Mouse (Mus musculus) liver (tissue): ENCODE measurements at regions not wholly inside any gene's neighbourhood (a gene's known extent, or its start where the extent isn't known, plus 50 kb on each side); places are given as distances from the start of the nearest gene placed in this dataset.
"Not testable (repeated sequence)": the region's sequence is repeated elsewhere in the genome, so short reads cannot be mapped to it uniquely, and the experiment has no call there.

ENCODE experiments used
- DNase-seq: peaks from one replicate; pipeline ENCODE4 v3.0.0-alpha.2; 2020; ENCODE audit warnings: mixed read lengths

GRCm38 (mm10) chr12:77086931-77087330 lies 124.9 kb upstream of the Max start:
- not testable (repeated sequence) for DNase-seq

- DNase-seq, result no peak
These were observed 123.9 kb upstream of the Max start for GRCm38 (mm10) chr12:77085894-77086293.

- DNase-seq, result no peak
These were observed 123.2 kb upstream of the Max start for GRCm38 (mm10) chr12:77085244-77085643.

- DNase-seq, result no peak
These were observed 122.7 kb upstream of the Max start for GRCm38 (mm10) chr12:77084744-77085143.

- no peak for DNase-seq
These were observed 122.3 kb upstream of the Max start for GRCm38 (mm10) chr12:77084343-77084742.

- DNase-seq, result no peak
These were observed 121.8 kb upstream of the Max start for GRCm38 (mm10) chr12:77083760-77084159.

- no peak for DNase-seq
These were observed 119.8 kb upstream of the Max start for GRCm38 (mm10) chr12:77081774-77082173.

GRCm38 (mm10) chr12:77079481-77079880 lies 117.5 kb upstream of the Max start:
- DNase-seq, result no peak

- no peak for DNase-seq
These were observed 114.7 kb upstream of the Max start for GRCm38 (mm10) chr12:77076678-77077077.

- no peak for DNase-seq
These were observed 112.6 kb upstream of the Max start for GRCm38 (mm10) chr12:77074602-77075001.

- no peak for DNase-seq
These were observed 109.7 kb upstream of the Max start for GRCm38 (mm10) chr12:77071700-77072099.

- no peak for DNase-seq
These were observed 105.9 kb upstream of the Max start for GRCm38 (mm10) chr12:77067938-77068337.

GRCm38 (mm10) chr12:77067115-77067514 lies 105.1 kb upstream of the Max start:
- DNase-seq, result no peak

GRCm38 (mm10) chr12:77065645-77066512 lies 103.9 kb upstream of the Max start:
- DNase-seq, result no peak

GRCm38 (mm10) chr12:77064048-77064447 lies 102.0 kb upstream of the Max start:
- no peak for DNase-seq

- no peak for DNase-seq
These were observed 99.5 kb upstream of the Max start for GRCm38 (mm10) chr12:77061562-77061847.

GRCm38 (mm10) chr12:77060766-77061561 lies 99.0 kb upstream of the Max start:
- DNase-seq, result peak; percentile 18

GRCm38 (mm10) chr12:77060060-77060695 lies 98.2 kb upstream of the Max start:
- DNase-seq, result peak; percentile 57

GRCm38 (mm10) chr12:77059679-77060059 lies 97.7 kb upstream of the Max start:
- DNase-seq, result no peak

GRCm38 (mm10) chr12:77058596-77059190 lies 96.7 kb upstream of the Max start:
- no peak for DNase-seq

- no peak for DNase-seq
These were observed 94.9 kb upstream of the Max start for GRCm38 (mm10) chr12:77056748-77057370.

- no peak for DNase-seq
These were observed 92.7 kb upstream of the Max start for GRCm38 (mm10) chr12:77054700-77055099.

GRCm38 (mm10) chr12:77054211-77054610 lies 92.2 kb upstream of the Max start:
- DNase-seq, result no peak
